28 mouse cellular contexts compared by ENCODE assay signal in the genomic region with DNA sequence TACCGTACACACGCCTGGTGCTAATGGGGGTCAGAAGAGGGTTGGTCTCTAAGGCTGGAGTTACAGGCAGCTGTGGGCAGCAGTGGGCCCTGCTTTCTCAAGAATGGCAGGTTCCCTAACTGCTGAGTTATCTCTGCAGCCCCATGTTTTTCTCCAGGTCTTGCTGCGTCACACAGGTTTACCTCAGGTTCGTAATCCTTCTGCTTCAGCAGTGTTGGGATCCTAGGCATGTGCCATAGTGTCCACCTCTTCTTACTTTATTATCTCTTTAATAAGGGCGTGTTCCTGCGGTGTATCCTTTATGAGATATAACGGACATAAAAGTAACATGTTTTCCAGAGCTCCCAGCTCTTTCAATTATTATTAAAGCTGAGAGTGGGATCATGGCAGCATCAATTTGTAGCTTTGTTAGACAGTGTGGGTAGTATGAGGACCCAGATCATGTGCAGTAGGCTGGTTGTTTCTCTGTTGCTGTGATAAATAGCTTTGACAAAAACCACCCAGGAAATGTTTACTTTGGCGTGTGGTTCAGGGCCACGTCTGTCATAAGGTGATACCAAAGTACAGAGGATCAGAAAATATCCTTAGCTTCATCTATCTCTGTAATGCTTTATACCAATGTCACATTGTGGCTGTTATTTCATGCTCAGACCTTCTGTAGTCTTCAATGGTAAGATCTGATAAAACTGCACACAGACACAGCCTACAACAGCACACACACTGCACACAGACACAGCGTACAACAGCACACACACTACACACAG. TPM values are rescaled to one million over a fixed set of nuclear protein-coding genes. Genes with fewer than 3 reads are reported as not detected.
"Had no signal": no experiment of that assay in that cellular context is flagged by ENCODE, and none has a peak within 500 bp of the region (broad histone marks: within the 10 kb centered on the region; RNA-seq: fewer than 3 reads in every experiment).

No protein-coding gene starts in this region.

- H3K27me3 ChIP-seq: heart, embryonic 12.5 days; hindbrain, embryonic 12.5 days; intestine, embryonic 15.5 days; kidney, embryonic 15.5 days; limb, embryonic 13.5 days; limb, embryonic 15.5 days; liver, embryonic 13.5 days had no signal

- H3K4me3 ChIP-seq: gastrocnemius, adult 2 months; heart, embryonic 10.5 days; heart, embryonic 12.5 days; hindbrain, embryonic 10.5 days; hindbrain, embryonic 12.5 days; intestine, embryonic 15.5 days; kidney, embryonic 15.5 days; limb, embryonic 13.5 days; limb, embryonic 15.5 days; liver, embryonic 13.5 days had no signal

- ATAC-seq: hindbrain, embryonic 16.5 days; inflammation-experienced regulatory T-cells, adult 6 months; intestine, embryonic 15.5 days; intestine, postnatal 0 days had no signal

- DNase-seq: gastrocnemius, adult 2 months; gastrocnemius, postnatal 10 days; gastrocnemius, postnatal 25 days; heart, adult 18-20 months; heart, postnatal 10 days; heart, postnatal 4 days; kidney, adult 2 months; kidney, adult 9 months; kidney, postnatal 14 days; kidney, postnatal 36 days; layer of hippocampus, adult 9-11 months; left cerebral cortex, postnatal 4 days; liver, embryonic 13.5 days had no signal

- H3K27ac ChIP-seq: gastrocnemius, adult 2 months; heart, embryonic 10.5 days; hindbrain, embryonic 10.5 days; hindbrain, embryonic 12.5 days; hindbrain, embryonic 14.5 days; intestine, embryonic 15.5 days; kidney, embryonic 15.5 days; kidney, postnatal 0 days; limb, embryonic 13.5 days; limb, embryonic 15.5 days; liver, embryonic 13.5 days had no signal

- H3K9ac ChIP-seq: heart, embryonic 12.5 days; hindbrain, embryonic 12.5 days; hindbrain, embryonic 14.5 days; intestine, embryonic 15.5 days; kidney, embryonic 15.5 days; limb, embryonic 13.5 days; limb, embryonic 15.5 days; liver, embryonic 13.5 days had no signal

- H3K4me1 ChIP-seq: heart, embryonic 10.5 days; heart, embryonic 12.5 days; hindbrain, embryonic 10.5 days; hindbrain, embryonic 12.5 days; limb, embryonic 13.5 days; limb, embryonic 15.5 days; liver, embryonic 13.5 days had no signal

- H3K9me3 ChIP-seq: heart, embryonic 10.5 days; heart, embryonic 12.5 days; hindbrain, embryonic 10.5 days; hindbrain, embryonic 12.5 days; intestine, embryonic 15.5 days; kidney, embryonic 15.5 days; limb, embryonic 13.5 days; limb, embryonic 15.5 days; liver, embryonic 13.5 days had no signal

- H3K4me2 ChIP-seq: heart, embryonic 12.5 days; hindbrain, embryonic 12.5 days; hindbrain, embryonic 14.5 days; intestine, embryonic 15.5 days; kidney, embryonic 15.5 days; limb, embryonic 13.5 days; limb, embryonic 15.5 days; liver, embryonic 11.5 days; liver, embryonic 13.5 days had no signal

RNA-seq across cellular contexts. Expression of a gene that starts 15.4 kb away (rescaled TPM):
- total RNA-seq: gastrocnemius, postnatal 25 days; granulocyte monocyte progenitor cell, adult 5-6 weeks had no signal

RNA-seq across cellular contexts. Expression of a gene that starts 51.9 kb away (rescaled TPM):
- total RNA-seq: granulocyte monocyte progenitor cell, adult 5-6 weeks had no signal
- polyA plus RNA-seq: inflammation-experienced regulatory T-cells, adult 6 months had no signal
